Mouse (Mus musculus) v-Abl transformed pro-B cells (cell line): ENCODE data around the gene Scn1b.

ENCODE experiments used
- in situ Hi-C, 2 experiments: fragments of 400-800 bp; cut with MboI; formaldehyde crosslinking; loops; one replicate each; pipeline ENCODE4 v1.15.1; 2025; ENCODE audit not compliant: unreplicated experiment in 2 of 2

Gene Scn1b

GRCm38 (mm10) chr7:31094774-31095501 is 31.9 kb downstream of the Scn1b start:
- in situ Hi-C loops, result loop anchor here (5.0 kb wide), 1 partner anchor 38 kb away; the partner anchor contains the start of genes Fxyd1 (in 2 of the 2) and Lgi4 (in 2 of the 2)

- in situ Hi-C loops, result no loop called here
Measured at GRCm38 (mm10) chr7:31089721-31090120, 37.1 kb downstream of the Scn1b start.

- in situ Hi-C loops, result no loop called here
Measured at GRCm38 (mm10) chr7:31088206-31088605, 38.6 kb downstream of the Scn1b start.

GRCm38 (mm10) chr7:31087262-31087661 is 39.5 kb downstream of the Scn1b start:
- in situ Hi-C loops, result no loop called here

GRCm38 (mm10) chr7:31086175-31086755 is 40.5 kb downstream of the Scn1b start:
- in situ Hi-C loops, result no loop called here

- in situ Hi-C loops, result no loop called here
Measured at GRCm38 (mm10) chr7:31085171-31085570, 41.6 kb downstream of the Scn1b start.

GRCm38 (mm10) chr7:31084140-31084539 is 42.7 kb downstream of the Scn1b start:
- in situ Hi-C loops, result no loop called here

- in situ Hi-C loops, result no loop called here
Measured at GRCm38 (mm10) chr7:31082831-31083588, 43.8 kb downstream of the Scn1b start.

GRCm38 (mm10) chr7:31082106-31082505 is 44.7 kb downstream of the Scn1b start:
- in situ Hi-C loops, result no loop called here

GRCm38 (mm10) chr7:31081106-31081505 is 45.7 kb downstream of the Scn1b start:
- in situ Hi-C loops, result no loop called here

GRCm38 (mm10) chr7:31080611-31081010 is 46.2 kb downstream of the Scn1b start:
- in situ Hi-C loops, result no loop called here

GRCm38 (mm10) chr7:31079670-31080069 is 47.1 kb downstream of the Scn1b start:
- in situ Hi-C loops, result no loop called here

GRCm38 (mm10) chr7:31077885-31078445 is 48.8 kb downstream of the Scn1b start:
- in situ Hi-C loops, result no loop called here

GRCm38 (mm10) chr7:31077470-31077869 is 49.3 kb downstream of the Scn1b start:
- in situ Hi-C loops, result no loop called here

GRCm38 (mm10) chr7:31076492-31076891 is 50.3 kb downstream of the Scn1b start, which contains the start of gene Fxyd3:
Gene Fxyd3, minus strand, starts transcription at chr7:31076704.
- in situ Hi-C loops, result no loop called here

GRCm38 (mm10) chr7:31074713-31075069 is 52.1 kb downstream of the Scn1b start:
- in situ Hi-C loops, result no loop called here

GRCm38 (mm10) chr7:31074061-31074712 is 52.6 kb downstream of the Scn1b start:
- in situ Hi-C loops, result no loop called here

- in situ Hi-C loops, result no loop called here
Measured at GRCm38 (mm10) chr7:31073546-31073945, 53.3 kb downstream of the Scn1b start.

GRCm38 (mm10) chr7:31072326-31072725 is 54.5 kb downstream of the Scn1b start:
- in situ Hi-C loops, result no loop called here

- in situ Hi-C loops, result no loop called here
Measured at GRCm38 (mm10) chr7:31070324-31070723, 56.5 kb downstream of the Scn1b start.

GRCm38 (mm10) chr7:31069491-31069890 is 57.3 kb downstream of the Scn1b start:
- in situ Hi-C loops, result no loop called here
